Mouse (Mus musculus) heart, adult 2 months (tissue): Measurements from ENCODE around the gene Ep300. TPM values are rescaled to one million over a fixed set of nuclear protein-coding genes. Genes with fewer than 3 reads are reported as not detected.

Source experiments
- DNase-seq, 2 experiments: peaks; one replicate each; pipeline ENCODE4 v3.0.0; 2021
- H3K27ac ChIP-seq: fragments of 200-600 bp; 2 replicates; pipeline ENCODE4 v1.8.1; 2022
- H3K27me3 ChIP-seq: fragments of 200-500 bp; 2 replicates; pipeline ENCODE4 v1.6.1; 2012; ENCODE audit warnings: mild to moderate bottlenecking, low read length, inconsistent platforms, mixed read lengths; ENCODE audit not compliant: control insufficient read depth, insufficient read depth
- H3K36me3 ChIP-seq: fragments of 200-500 bp; 2 replicates; pipeline ENCODE4 v1.6.1; 2012; ENCODE audit warnings: low read length, inconsistent platforms; ENCODE audit not compliant: control insufficient read depth, insufficient read depth
- H3K4me1 ChIP-seq: fragments of 200-500 bp; 2 replicates; pipeline ENCODE4 v1.6.1; 2011; ENCODE audit warnings: low read length; ENCODE audit not compliant: control insufficient read depth, insufficient read depth
- H3K4me3 ChIP-seq: fragments of 200-600 bp; 2 replicates; pipeline ENCODE4 v1.8.1; 2022
- H3K79me2 ChIP-seq: fragments of 200-500 bp; replicated peaks from 2 replicates; pipeline ENCODE4 v1.6.1; 2012; ENCODE audit warnings: mild to moderate bottlenecking, inconsistent platforms, low read length, moderate library complexity, mixed read lengths; ENCODE audit not compliant: control insufficient read depth, insufficient read depth
- H3K9ac ChIP-seq: fragments of 200-500 bp; 2 replicates; pipeline ENCODE4 v1.6.1; 2012; ENCODE audit warnings: low read depth, mild to moderate bottlenecking, control low read depth, inconsistent platforms, low read length, mixed read lengths
- CTCF ChIP-seq: fragments of 200-600 bp; IDR thresholded peaks from 2 replicates; pipeline ENCODE4 v1.8.1; 2022; ENCODE audit warnings: antibody characterized with exemption, mild to moderate bottlenecking, moderate library complexity
- EP300 ChIP-seq: fragments of 200-500 bp; IDR thresholded peaks from 2 replicates; pipeline ENCODE4 v1.6.1; 2011; ENCODE audit warnings: low read depth, low read length, control low read depth; ENCODE audit not compliant: insufficient read depth
- POLR2A ChIP-seq: fragments of 200-500 bp; IDR thresholded peaks from 2 replicates; pipeline ENCODE4 v1.6.1; 2011; ENCODE audit warnings: mild to moderate bottlenecking, low read depth, low read length, control low read depth; ENCODE audit not compliant: insufficient read depth
- WGBS: fragments of 180-500 bp; shearing (Covaris S2); methylation state at CpG from one replicate; pipeline ENCODE4 v1.1.7; 2018; 5-methylcytosine and 5-hydroxymethylcytosine counted together
- intact Hi-C: fragments of 180-260 bp; cut with DNase I; formaldehyde crosslinking; loops from one replicate; pipeline ENCODE4 v1.15.1; 2025
- polyA plus RNA-seq: library from polyadenylated mRNA; depleted of rRNA; stranded (reverse); fragments of >200 nt; gene quantifications from 2 replicates; pipeline ENCODE4 v1.2.3, GENCODE M21; 2012
- total RNA-seq, 2 experiments: library from RNA; stranded (reverse); gene quantifications; 2 replicates each; pipeline ENCODE4 v1.2.3; 2021

Ep300 gene
- total and polyA plus RNA-seq, 3 experiments = 14.7 to 49.0 (median 37.7) TPM

DNA sequence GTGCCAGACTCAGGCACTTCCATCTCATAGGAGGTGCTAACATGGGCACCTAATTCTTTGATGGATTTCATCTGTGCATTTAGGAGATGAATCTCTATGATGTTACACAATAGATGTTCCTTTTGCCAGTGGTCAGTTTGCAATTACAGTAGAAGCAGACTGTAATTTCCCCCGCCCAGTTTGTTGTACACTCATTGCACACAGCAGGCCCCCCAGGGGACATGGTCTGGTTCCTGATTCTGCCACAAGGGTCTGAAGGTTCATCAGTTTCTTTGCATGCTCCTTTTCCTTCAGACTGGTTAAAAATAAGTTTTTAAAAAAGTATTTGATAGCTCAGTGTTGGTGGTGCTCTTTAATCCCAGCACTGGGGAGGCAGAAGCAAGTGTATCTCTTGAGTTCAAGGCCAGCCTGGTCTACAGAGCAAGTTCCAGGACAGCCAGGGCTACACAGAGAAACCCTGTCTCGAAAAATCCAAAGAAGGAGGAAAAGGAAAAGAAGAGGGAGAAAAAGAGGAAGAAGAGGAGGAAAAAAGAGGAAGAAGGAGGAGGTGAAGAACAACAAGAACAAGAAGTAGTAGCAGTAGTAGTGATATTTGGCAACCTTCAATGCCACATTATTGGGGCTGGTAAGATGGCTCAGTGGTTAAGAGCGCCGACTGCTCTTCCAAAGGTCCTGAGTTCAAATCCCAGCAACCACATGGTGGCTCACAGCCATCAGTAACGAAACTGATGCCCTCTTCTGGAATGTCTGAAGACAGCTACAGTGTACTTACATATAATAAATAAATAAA is 39.6 kb upstream of the Ep300 start:
- no peak for DNase-seq
- 79% methylated on average over 5 of the region's 5 CpGs for WGBS
- no peak overlapping the region for H3K27ac ChIP-seq
- H3K4me3 ChIP-seq = no peak overlapping the region
- no peaks in the 10 kb centered on the region for H3K36me3 ChIP-seq
- H3K9ac ChIP-seq = no peak overlapping the region
- H3K79me2 ChIP-seq = no peaks in the 10 kb centered on the region
- no peaks in the 10 kb centered on the region for H3K4me1 ChIP-seq
- no peaks in the 10 kb centered on the region for H3K27me3 ChIP-seq
- TF ChIP-seq CTCF = no peak
- no peak for TF ChIP-seq EP300
- no peak for TF ChIP-seq POLR2A
- intact Hi-C loops = no loop called here

DNA sequence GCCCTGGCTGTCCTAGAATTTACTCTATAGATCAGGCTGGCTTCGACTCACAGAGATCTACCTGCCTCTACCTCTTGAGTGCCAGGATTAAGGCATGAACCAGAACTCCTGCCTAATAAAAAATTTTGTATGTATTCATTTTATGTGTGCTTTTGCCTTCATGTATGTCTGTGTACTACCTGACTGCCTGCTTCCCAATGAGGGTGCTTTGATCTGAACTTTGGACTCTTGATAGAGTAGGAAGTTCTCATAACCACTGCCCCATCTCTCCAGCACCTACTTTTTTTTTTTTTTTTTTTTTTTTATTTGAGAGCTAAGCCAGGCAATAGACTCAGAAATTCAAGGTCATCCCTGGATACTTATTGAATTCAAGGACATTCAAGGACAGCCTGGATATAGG is 31.7 kb upstream of the Ep300 start:
- TF ChIP-seq CTCF (no peak), EP300 (no peak), POLR2A (no peak)
- H3K79me2 ChIP-seq = no peaks in the 10 kb centered on the region
- WGBS = 92% methylated on average over 1 of the region's 1 CpGs

DNA sequence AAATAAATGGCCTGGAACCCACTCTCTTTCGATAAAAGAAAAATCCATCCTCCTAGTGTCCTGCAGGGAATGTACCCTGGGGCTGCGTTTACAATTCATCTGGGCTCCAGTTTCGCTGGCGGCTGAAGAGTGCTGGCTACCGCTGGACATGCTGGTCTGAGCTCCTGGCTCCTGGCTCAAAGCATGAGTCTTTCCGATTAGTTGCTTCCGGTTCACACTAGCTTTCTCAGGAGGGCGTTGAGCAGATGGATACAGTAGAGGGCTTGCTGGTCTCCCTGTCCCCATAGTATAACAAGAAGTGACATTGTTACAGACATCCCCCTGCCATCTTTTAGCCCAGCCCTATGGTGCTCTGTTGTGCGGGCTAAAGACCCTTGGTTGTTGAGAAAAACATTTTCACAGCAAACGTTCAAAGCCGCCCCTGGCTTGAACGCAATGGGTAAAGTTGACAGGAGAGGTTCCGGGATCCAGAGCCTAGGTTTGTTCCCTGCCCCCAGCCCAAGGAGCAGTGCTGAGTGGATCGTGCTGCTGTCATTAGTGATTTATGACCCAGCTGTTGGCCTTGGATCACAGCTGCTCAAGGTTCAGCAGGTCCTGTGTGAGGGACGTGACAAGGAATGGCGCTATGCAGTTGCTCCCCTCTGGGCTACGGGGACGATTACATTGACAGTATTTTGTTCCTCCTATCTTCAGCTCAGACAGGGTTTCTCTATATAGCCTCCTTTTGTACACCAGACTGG is 30.4 kb upstream of the Ep300 start:
- WGBS = 62% methylated on average over 18 of the region's 18 CpGs
- no peaks in the 10 kb centered on the region for H3K36me3 ChIP-seq
- no peak overlapping the region for H3K9ac ChIP-seq
- intact Hi-C loops = no loop called here
- H3K4me3 ChIP-seq = no peak overlapping the region
- no peak overlapping the region for H3K27ac ChIP-seq
- H3K79me2 ChIP-seq = no peaks in the 10 kb centered on the region
- H3K4me1 ChIP-seq = no peaks in the 10 kb centered on the region
- no peaks in the 10 kb centered on the region for H3K27me3 ChIP-seq
- peak in 1 of 2 experiments; percentile 21 for DNase-seq
- TF ChIP-seq EP300 (no peak), POLR2A (no peak), CTCF (no peak)

More for the DNA sequence above, 31.7 kb upstream of the Ep300 start:
- DNase-seq = no peak
- no peaks in the 10 kb centered on the region for H3K4me1 ChIP-seq
- no peak overlapping the region for H3K4me3 ChIP-seq
- no peak overlapping the region for H3K27ac ChIP-seq
- no peak overlapping the region for H3K9ac ChIP-seq
- H3K36me3 ChIP-seq = no peaks in the 10 kb centered on the region
- intact Hi-C loops = no loop called here
- no peaks in the 10 kb centered on the region for H3K27me3 ChIP-seq

DNA sequence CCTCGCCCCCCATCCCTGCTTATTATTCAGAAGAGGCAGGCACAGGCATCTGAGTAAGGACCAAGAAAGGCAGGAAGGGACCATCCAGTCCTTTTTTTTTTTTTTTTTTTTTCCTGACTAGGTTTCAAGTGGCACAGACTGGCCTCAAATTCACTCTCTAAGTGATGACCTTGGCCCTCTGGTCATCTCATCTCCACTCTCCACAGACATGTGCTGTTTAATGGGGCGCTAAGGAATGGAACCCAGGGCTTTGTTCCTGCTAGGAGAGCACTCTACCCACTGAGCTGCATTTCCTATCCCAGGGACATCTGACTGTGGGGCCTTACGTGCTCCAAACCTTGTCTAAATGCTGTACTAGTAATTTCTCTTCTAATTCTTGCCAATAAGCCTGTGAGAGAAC is 29.2 kb upstream of the Ep300 start:
- H3K27ac ChIP-seq = no peak overlapping the region

DNA sequence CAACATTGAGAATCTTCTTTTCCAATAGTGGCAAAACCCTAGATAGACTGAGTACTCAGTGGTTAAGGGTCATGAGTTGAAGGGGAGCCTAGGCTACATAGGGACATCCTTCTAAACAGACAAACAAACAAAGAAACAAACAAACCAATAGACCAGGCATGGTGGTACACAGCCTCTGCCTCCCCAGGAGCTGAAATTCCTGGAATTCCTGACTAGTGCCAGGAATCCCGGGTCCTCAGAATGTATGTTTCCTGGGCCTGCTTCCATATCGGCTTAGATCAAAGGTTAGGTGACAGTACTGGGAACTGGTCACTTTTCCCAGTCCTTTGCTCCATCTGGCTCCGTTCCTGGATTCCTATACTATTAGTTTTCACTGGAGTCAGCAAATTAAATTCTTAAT is 23.6 kb upstream of the Ep300 start:
- no peaks in the 10 kb centered on the region for H3K27me3 ChIP-seq
- H3K9ac ChIP-seq = no peak overlapping the region
- H3K4me1 ChIP-seq = no peaks in the 10 kb centered on the region
- H3K4me3 ChIP-seq = no peak overlapping the region
- 27% methylated on average over 3 of the region's 3 CpGs for WGBS
- TF ChIP-seq CTCF (no peak), EP300 (no peak), POLR2A (no peak)
- H3K36me3 ChIP-seq = no peaks in the 10 kb centered on the region
- intact Hi-C loops = no loop called here
- H3K27ac ChIP-seq = no peak overlapping the region
- no peak for DNase-seq
- no peaks in the 10 kb centered on the region for H3K79me2 ChIP-seq

More for the DNA sequence above, 29.2 kb upstream of the Ep300 start:
- Histone ChIP-seq H3K36me3 (no peaks in the 10 kb centered on the region), H3K4me1 (no peaks in the 10 kb centered on the region), H3K4me3 (no peak overlapping the region), H3K27me3 (no peaks in the 10 kb centered on the region), H3K9ac (no peak overlapping the region), H3K79me2 (no peaks in the 10 kb centered on the region)
- 76% methylated on average over 3 of the region's 3 CpGs for WGBS
- no peak for DNase-seq
- intact Hi-C loops = no loop called here
- TF ChIP-seq EP300 (no peak), CTCF (no peak), POLR2A (no peak)

DNA sequence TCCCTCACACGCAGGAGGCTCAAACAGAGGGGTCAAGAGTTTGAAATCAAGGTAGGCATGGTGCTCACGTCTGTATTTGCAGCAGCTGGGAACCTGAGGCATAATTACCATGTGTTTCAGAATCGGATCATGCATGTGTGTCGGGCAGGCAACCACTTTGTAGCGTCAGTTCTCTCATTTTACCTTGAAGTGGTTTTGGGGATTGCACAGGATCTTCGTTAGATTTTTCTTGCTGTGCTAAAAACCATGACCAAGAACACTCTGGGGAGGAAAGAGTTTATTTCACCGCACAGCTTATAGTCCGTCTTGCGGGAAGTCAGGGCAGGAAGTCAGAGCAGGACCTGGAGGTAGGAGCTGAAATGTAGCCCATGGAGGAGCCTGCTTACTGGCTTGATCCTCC is 23.2 kb upstream of the Ep300 start:
- H3K9ac ChIP-seq = no peak overlapping the region
- no peak overlapping the region for H3K27ac ChIP-seq
- no peaks in the 10 kb centered on the region for H3K36me3 ChIP-seq
- no peaks in the 10 kb centered on the region for H3K4me1 ChIP-seq
- TF ChIP-seq EP300 (no peak), POLR2A (no peak), CTCF (no peak)
- H3K79me2 ChIP-seq = no peaks in the 10 kb centered on the region
- intact Hi-C loops = no loop called here
- DNase-seq = no peak
- no peaks in the 10 kb centered on the region for H3K27me3 ChIP-seq
- WGBS = 61% methylated on average over 9 of the region's 9 CpGs
- no peak overlapping the region for H3K4me3 ChIP-seq
